Mouse (Mus musculus) lung, embryonic 15.5 days (tissue): ENCODE measurements around the gene Lrrc73. TPM values are rescaled to one million over a fixed set of nuclear protein-coding genes. Genes with fewer than 3 reads are reported as not detected.

ENCODE experiments used
- ATAC-seq: fragments of 200-750 bp; cut with Nextera tagmentation; 2 replicates; pipeline ENCODE4 v1.8.0; 2017; ENCODE audit warnings: moderate number of reproducible peaks, borderline replicate concordance; ENCODE audit not compliant: low FRiP score, low TSS enrichment; ENCODE audit errors: extremely low read depth
- H3K27ac ChIP-seq: fragments of 300-500 bp; sonication (generic); 2 replicates; pipeline ENCODE4 v1.5.1; 2015; ENCODE audit warnings: moderate library complexity, mild to moderate bottlenecking, inconsistent platforms
- H3K27me3 ChIP-seq: fragments of 300-500 bp; sonication (generic); 2 replicates; pipeline ENCODE4 v1.6.1; 2015; ENCODE audit warnings: inconsistent platforms
- H3K36me3 ChIP-seq: fragments of 300-500 bp; sonication (generic); 2 replicates; pipeline ENCODE4 v1.6.1; 2015; ENCODE audit warnings: inconsistent platforms
- H3K4me1 ChIP-seq: fragments of 300-500 bp; sonication (generic); 2 replicates; pipeline ENCODE4 v1.6.1; 2015; ENCODE audit warnings: inconsistent platforms
- H3K4me2 ChIP-seq: fragments of 300-500 bp; sonication (generic); 2 replicates; pipeline ENCODE4 v1.6.1; 2015; ENCODE audit warnings: inconsistent platforms, mild to moderate bottlenecking, moderate library complexity
- H3K4me3 ChIP-seq: fragments of 300-500 bp; sonication (generic); 2 replicates; pipeline ENCODE4 v1.5.1; 2015; ENCODE audit warnings: mild to moderate bottlenecking, inconsistent platforms
- H3K9ac ChIP-seq: fragments of 300-500 bp; sonication (generic); 2 replicates; pipeline ENCODE4 v1.6.1; 2015; ENCODE audit warnings: inconsistent platforms
- H3K9me3 ChIP-seq: fragments of 300-500 bp; sonication (generic); 2 replicates; pipeline ENCODE4 v1.6.1; 2016; ENCODE audit warnings: inconsistent platforms
- WGBS: fragments of 180-500 bp; shearing (Covaris S2); methylation state at CpG from one replicate; pipeline ENCODE4 v1.1.7; 2015; 5-methylcytosine and 5-hydroxymethylcytosine counted together
- polyA plus RNA-seq: library from polyadenylated mRNA; unstranded; fragments of >200 nt; fragmentation: Nextera tagmentation; extraction: Ambion mirVana; gene quantifications from 2 replicates; pipeline ENCODE4 v1.2.1, GENCODE M21; 2015

Gene Lrrc73
- polyA plus RNA-seq, 1 experiment from 2014 or later = 0.66 TPM

DNA sequence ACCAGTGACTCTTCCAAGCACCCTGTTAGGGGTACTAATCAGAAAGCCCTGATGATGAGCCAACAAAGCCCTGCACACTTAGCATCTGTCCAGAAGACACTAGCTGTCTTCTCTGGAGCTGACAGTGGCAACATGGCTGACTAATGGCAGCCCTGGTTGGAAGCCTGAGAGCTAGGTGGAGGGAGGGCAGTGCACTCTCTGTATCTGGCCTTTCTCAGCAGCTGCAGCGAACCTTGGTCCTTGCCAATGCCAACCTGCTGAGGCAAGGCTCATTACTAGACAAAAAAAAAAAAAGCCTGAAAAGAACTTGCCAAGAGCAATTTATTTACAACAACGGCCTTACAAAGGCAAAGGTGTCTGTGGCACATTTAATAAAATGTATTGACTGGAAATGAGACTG is 9.7 kb upstream of the Lrrc73 start:
- Histone ChIP-seq H3K27ac (peak overlapping the region; percentile 15; the same call in 1 of the 2 replicates), H3K4me3 (no peak overlapping the region), H3K36me3 (peaks cover 75% of the 10 kb centered on the region), H3K4me2 (no peak overlapping the region), H3K4me1 (peaks cover 26% of the 10 kb centered on the region), H3K9me3 (no peaks in the 10 kb centered on the region), H3K9ac (no peak overlapping the region), H3K27me3 (no peaks in the 10 kb centered on the region)
- no peak for ATAC-seq
- 73% methylated on average over 2 of the region's 2 CpGs for WGBS

DNA sequence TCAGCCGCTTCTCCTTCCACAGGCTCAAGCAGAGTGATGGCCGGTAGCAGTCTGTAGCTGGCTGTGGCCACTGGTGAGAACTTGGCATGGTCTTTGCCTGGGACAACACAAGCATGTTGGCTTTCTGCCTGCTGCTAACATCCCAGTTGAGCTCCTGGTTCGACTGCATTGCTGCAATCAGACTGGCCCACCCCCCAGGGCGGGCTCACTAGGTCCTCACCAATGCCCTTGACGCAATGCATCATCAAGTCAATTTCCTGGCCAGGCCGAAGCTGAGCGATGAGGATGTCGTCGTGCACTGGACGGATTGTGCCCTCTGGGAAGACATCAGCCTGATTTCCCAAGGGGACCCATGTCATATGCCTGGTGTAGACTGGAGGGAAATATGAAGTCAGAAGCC is 8.8 kb upstream of the Lrrc73 start:
- no peak for ATAC-seq
- Histone ChIP-seq H3K27me3 (no peaks in the 10 kb centered on the region), H3K36me3 (peaks cover 70% of the 10 kb centered on the region), H3K4me1 (peaks cover 36% of the 10 kb centered on the region), H3K9ac (no peak overlapping the region), H3K4me3 (no peak overlapping the region), H3K4me2 (no peak overlapping the region), H3K27ac (no peak overlapping the region), H3K9me3 (no peaks in the 10 kb centered on the region)
- 54% methylated on average over 10 of the region's 10 CpGs for WGBS

DNA sequence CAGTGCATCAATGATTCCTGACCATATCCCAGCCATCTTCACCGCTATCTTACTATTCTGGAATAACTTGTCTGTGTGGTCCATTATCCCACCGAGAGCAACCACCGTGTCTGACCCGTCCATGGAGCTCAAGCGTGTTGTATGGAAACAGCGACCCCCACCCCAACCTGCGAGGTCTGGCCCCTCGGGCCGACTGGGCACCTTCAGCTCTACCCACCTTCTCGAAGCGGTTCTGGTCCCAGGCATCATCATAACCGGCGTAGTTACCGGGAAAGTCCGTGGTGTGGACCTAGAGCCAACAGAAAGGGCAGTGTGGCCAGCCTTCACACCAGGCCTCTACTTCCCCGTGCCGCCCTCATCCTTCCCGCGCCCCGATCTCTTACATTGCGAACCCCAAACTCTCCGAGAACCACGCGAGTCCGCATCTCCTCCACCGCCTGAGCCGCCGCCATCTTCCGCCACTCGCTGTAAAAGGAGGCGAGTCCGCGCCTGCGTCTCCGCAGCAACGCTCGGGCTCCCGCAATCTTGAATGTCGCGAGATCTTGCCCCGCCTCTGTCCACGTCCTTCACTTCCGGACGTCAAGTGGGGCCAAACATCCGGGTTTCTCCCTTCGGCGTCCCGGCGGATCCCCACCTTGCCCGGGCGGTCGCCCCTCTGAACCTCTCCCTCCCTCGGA is 5.7 kb upstream of the Lrrc73 start, which contains the start of the genes Polr1c and Yipf3:
Gene Polr1c, minus strand, starts transcription at position 543 of the 677 bp plus-strand sequence.
Gene Yipf3, plus strand, starts transcription at position 569 of the 677 bp plus-strand sequence.
- peak within 1 kb of the TSS; percentile 87 for H3K4me3 ChIP-seq
- peak within 1 kb of the TSS; percentile 89 for H3K4me2 ChIP-seq
- no peaks in the 10 kb centered on the region for H3K9me3 ChIP-seq
- H3K9ac ChIP-seq = peak within 1 kb of the TSS; percentile 99
- under 1% methylated on average over 53 of the region's 53 CpGs for WGBS
- H3K27me3 ChIP-seq = no peaks in the 10 kb centered on the region
- peaks cover 33% of the 10 kb centered on the region for H3K4me1 ChIP-seq
- peaks cover 66% of the 10 kb centered on the region for H3K36me3 ChIP-seq
- peak within 1 kb of the TSS; percentile 81 for H3K27ac ChIP-seq
- ATAC-seq = peak; percentile 85

DNA sequence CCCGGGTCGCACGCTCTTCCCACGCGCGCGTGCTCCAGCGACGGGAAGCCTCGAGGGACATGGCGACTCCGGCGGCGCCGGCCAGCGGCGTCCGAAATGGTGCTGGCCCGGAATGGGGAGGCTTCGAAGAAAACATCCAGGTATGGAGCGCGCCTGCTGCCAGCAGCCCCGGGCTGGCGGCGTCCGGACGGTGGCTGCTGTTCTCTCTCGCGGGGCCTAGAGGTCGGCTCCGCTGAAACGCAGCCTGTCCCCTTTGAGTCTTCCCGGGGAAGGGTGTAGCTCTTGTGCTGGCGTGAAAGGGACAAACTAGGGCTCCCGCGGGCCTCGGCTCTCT is 5.2 kb upstream of the Lrrc73 start:
- peak; percentile 40; the same call in 1 of the 2 replicates for ATAC-seq
- peak overlapping the region; percentile 81 for H3K27ac ChIP-seq
- peak overlapping the region; percentile 99 for H3K9ac ChIP-seq
- peaks cover 61% of the 10 kb centered on the region for H3K36me3 ChIP-seq
- H3K9me3 ChIP-seq = no peaks in the 10 kb centered on the region
- WGBS = under 1% methylated on average over 37 of the region's 37 CpGs
- H3K4me1 ChIP-seq = peaks cover 33% of the 10 kb centered on the region
- H3K27me3 ChIP-seq = no peaks in the 10 kb centered on the region
- H3K4me3 ChIP-seq = peak overlapping the region; percentile 87
- peak overlapping the region; percentile 89 for H3K4me2 ChIP-seq

DNA sequence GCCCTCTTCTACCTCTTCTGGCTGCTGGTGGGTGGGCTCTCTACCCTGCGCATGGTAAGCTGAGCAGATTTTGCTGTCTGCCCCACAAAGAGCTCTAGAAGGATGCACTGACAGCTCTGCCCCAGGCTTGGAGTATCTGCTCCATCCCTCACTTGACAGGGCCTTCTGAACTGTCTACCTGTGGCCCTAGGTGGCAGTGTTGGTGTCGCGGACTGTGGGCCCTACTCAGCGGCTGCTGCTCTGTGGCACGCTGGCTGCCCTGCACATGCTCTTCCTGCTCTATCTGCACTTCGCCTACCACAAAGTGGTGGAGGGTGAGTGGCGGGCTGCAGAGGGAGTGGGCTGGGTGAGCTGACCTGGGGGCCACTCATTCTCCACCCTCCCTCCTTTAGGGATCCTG is 2.2 kb upstream of the Lrrc73 start:
- peaks cover 32% of the 10 kb centered on the region for H3K36me3 ChIP-seq
- H3K9me3 ChIP-seq = no peaks in the 10 kb centered on the region
- H3K4me3 ChIP-seq = no peak overlapping the region
- peaks cover 25% of the 10 kb centered on the region for H3K27me3 ChIP-seq
- no peak overlapping the region for H3K27ac ChIP-seq
- no peak overlapping the region for H3K9ac ChIP-seq
- peaks cover 35% of the 10 kb centered on the region for H3K4me1 ChIP-seq
- WGBS = 69% methylated on average over 7 of the region's 7 CpGs
- no peak for ATAC-seq
- H3K4me2 ChIP-seq = no peak overlapping the region

DNA sequence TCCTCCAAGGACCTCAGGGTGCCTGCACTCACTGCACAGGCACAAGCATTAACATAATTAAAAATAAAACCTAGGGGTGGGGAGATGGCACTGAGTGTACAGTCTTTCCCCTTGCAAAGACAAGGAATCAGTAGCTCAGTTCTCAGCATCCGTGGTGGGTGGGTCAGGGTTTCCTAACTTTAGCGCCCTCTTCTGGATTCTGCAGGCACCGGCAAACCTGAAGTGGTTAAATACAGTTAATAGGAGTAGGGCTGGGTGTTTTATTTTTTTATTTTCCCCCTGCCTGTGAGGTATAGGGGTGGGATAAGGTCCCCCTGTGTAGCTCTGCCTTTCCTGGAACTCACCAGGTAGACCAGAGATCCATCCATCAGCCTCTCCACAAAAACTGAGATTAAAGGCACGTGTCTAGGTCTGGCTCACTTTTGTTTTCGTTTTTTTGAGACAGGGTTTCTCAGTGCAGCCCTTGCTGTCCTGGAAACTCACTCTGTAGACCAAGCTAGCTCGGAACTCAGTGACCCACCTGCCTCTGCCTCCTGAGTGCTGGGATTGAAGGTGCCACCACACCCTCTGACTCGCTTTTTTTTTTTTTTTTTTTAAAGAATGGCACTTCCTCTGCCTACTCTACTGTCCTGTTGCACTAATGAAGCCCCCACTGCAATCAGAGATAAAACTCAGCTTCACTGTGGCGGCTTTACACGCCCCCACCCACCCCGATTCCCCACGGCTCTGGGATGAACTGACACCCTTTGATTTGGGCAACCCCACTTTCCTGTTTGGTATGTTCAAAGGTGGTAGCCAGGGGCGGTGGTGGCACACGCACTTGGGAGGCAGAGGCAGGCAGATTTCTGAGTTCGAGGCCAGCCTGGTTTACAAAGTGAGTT is 520 bp upstream of the Lrrc73 start:
- Histone ChIP-seq H3K4me3 (peak overlapping the region; percentile 65), H3K4me2 (peak overlapping the region; percentile 100), H3K9me3 (no peaks in the 10 kb centered on the region), H3K27me3 (peaks cover 25% of the 10 kb centered on the region), H3K4me1 (peaks cover 27% of the 10 kb centered on the region), H3K27ac (no peak overlapping the region), H3K9ac (no peak overlapping the region), H3K36me3 (peaks cover 36% of the 10 kb centered on the region)
- ATAC-seq = no peak
- WGBS = 51% methylated on average over 14 of the region's 14 CpGs

DNA sequence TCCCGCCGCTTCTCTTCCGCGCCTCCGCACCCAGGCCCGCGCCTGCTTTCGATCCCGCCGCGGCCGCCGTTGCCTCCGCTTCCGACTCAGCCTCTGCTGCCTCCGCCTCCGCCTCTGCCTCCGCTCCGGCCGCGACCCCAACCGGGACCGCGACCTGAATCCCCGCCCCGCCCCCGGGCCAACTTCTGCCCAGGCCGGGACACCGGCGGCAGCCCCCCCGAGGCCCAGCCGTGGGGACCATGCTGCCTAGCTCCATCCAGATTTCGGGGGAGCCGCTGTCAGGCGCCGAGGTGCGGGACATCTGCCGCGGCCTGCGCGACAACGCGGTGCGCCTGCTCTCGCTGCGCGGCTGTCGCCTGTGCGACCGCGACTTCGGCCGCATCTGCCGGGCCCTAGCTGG is 775 bp downstream of the Lrrc73 start:
- peaks cover 49% of the 10 kb centered on the region for H3K36me3 ChIP-seq
- peaks cover 20% of the 10 kb centered on the region for H3K4me1 ChIP-seq
- peak; percentile 16; the same call in 1 of the 2 replicates for ATAC-seq
- peaks cover 25% of the 10 kb centered on the region for H3K27me3 ChIP-seq
- peak overlapping the region; percentile 65 for H3K4me3 ChIP-seq
- WGBS = under 1% methylated on average over 48 of the region's 54 CpGs
- peak overlapping the region; percentile 44 for H3K9ac ChIP-seq
- no peaks in the 10 kb centered on the region for H3K9me3 ChIP-seq
- H3K27ac ChIP-seq = no peak overlapping the region
- peak overlapping the region; percentile 100 for H3K4me2 ChIP-seq

DNA sequence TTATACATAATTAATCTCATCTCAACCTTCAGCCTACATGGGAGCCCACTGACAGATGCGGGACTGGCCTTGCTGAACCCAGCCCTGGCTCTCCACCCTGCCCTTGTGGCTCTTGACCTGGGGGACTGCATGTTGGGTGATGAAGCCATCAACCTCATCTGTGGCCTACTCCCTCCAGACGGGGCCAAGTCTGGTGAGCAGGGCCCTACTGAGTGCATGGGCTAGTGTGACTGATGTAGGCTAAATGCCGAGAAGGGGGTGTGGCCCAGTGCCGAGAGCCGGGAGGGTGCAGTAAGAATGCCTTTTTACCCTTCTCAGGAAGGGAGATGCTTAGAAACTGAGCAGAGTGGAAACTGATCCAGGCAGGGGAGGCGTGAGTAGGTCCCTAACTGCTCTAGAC is 1.8 kb downstream of the Lrrc73 start:
- no peak overlapping the region for H3K4me2 ChIP-seq
- 22% methylated on average over 6 of the region's 6 CpGs for WGBS

DNA sequence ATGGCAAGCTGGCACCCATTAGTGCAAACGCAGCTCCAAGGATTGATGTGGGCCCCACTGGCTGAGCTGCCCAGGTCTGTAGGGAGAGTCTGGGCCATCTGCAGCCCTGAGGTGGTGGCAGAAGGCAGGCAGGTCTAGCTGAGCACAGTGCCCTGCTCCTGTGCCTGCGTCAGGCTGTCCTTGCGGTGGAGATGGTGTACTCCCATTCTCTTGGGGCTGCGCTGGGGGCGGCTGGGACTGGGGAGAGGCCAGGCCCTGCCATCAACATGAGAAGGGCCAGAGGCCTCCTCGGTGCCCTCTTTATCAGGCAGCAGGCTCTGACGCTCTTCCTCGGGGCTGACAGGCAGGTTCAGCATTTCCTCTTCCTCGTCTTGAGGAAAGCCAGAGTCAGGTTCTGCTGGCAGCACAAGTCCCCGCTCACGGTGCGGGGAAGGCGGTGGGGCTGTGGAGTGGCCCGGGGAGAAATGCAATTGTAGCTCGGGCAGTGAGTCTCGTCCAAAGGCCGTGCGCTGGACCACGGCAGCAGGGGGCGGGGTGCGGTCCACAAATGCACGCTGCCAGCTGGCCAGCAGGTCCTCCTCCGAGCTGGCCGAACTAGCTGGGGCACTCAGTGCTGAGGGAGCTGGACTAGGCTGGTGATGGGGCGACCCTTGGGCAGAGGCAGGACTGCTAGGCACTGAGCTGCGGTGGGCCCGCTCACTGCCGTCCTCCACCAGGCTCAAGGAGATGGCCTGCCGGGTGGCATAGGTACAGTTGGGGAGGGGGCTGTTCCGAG is 5.1 kb downstream of the Lrrc73 start:
- Histone ChIP-seq H3K4me1 (peaks cover 9% of the 10 kb centered on the region), H3K36me3 (peaks cover 61% of the 10 kb centered on the region), H3K27ac (no peak overlapping the region), H3K27me3 (peaks cover 25% of the 10 kb centered on the region), H3K9me3 (no peaks in the 10 kb centered on the region), H3K4me3 (no peak overlapping the region), H3K4me2 (no peak overlapping the region), H3K9ac (no peak overlapping the region)
- WGBS = 87% methylated on average over 30 of the region's 30 CpGs
- ATAC-seq = no peak

More for the DNA sequence above, 1.8 kb downstream of the Lrrc73 start:
- Histone ChIP-seq H3K36me3 (peaks cover 50% of the 10 kb centered on the region), H3K27me3 (peaks cover 25% of the 10 kb centered on the region), H3K27ac (no peak overlapping the region), H3K4me1 (peaks cover 14% of the 10 kb centered on the region), H3K9ac (no peak overlapping the region), H3K4me3 (no peak overlapping the region), H3K9me3 (no peaks in the 10 kb centered on the region)
- no peak for ATAC-seq

DNA sequence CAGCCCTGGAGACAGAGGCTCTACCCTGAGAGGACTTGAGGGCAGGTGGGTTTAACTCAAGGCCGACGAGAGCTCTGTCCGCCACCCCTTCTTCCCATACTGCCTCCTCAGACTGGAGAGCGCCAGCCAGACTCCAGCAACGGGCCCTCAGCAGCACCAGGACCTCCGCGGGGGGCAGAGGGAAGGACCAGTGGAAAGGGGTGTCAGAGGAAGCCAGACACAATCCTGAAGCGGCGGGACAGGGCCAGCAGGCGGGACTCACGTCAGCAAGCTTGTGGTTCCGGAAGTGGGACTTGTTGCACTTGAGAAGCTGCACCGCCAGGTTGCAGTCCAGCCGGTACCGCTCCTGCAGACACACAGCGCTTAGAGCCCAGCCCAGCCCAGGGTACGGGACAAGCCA is 6.3 kb downstream of the Lrrc73 start:
- no peak overlapping the region for H3K4me3 ChIP-seq
- H3K36me3 ChIP-seq = peaks cover 73% of the 10 kb centered on the region
- H3K9me3 ChIP-seq = no peaks in the 10 kb centered on the region
- H3K9ac ChIP-seq = no peak overlapping the region
- H3K27ac ChIP-seq = no peak overlapping the region
- H3K4me1 ChIP-seq = no peaks in the 10 kb centered on the region
- no peak for ATAC-seq
- WGBS = 86% methylated on average over 17 of the region's 17 CpGs
- H3K4me2 ChIP-seq = no peak overlapping the region
- H3K27me3 ChIP-seq = peaks cover 14% of the 10 kb centered on the region

DNA sequence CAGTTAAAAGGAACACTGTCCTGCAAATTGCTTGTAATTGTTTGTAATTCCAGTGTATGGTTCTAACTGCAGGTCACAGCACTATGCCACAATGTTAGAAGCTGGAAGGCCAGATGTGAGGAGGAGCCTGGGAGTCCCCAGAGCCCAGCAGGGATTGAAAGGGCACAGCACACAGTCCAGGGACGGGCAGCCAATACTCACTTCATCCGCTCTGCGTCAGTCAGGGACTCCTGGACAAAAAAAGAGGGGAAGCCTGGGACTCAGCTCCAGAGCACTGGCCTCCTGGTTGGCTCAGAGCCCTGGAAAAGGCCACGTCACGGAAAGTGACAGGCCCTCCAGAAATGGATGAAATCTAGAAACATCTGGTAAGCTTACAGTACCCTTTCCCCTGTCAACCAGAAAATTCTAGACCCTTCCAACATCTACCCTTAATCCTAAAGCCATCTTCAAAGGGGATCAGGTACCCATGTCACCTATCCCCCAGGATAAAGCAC is 8.9 kb downstream of the Lrrc73 start:
- Histone ChIP-seq H3K4me3 (no peak overlapping the region), H3K9ac (no peak overlapping the region), H3K9me3 (no peaks in the 10 kb centered on the region), H3K4me1 (peaks cover 9% of the 10 kb centered on the region; the same call in 1 of the 2 replicates), H3K4me2 (no peak overlapping the region), H3K27me3 (no peaks in the 10 kb centered on the region), H3K27ac (no peak overlapping the region), H3K36me3 (peaks cover 82% of the 10 kb centered on the region)
- ATAC-seq = no peak
- 83% methylated on average over 5 of the region's 5 CpGs for WGBS
